In genomic region chr1:57406187-57407151, GRCm38 (mm10) we compare ENCODE assay signal across 8 mouse cellular contexts. TPM values are rescaled to one million over a fixed set of nuclear protein-coding genes. Genes with fewer than 3 reads are reported as not detected.
DNase-seq lines count a peak whose midpoint lies in the region; ATAC-seq and TF ChIP-seq lines count a peak whose summit lies in the region.

Gene Maip1 (plus strand): TSS chr1:57406328.
Gene Tyw5 (minus strand): TSS chr1:57407101.

- no peaks in the 10 kb centered on the region for H3K9me3 ChIP-seq in ES-E14 (ENCODE audit: control insufficient read depth, insufficient read depth, low read depth, low read length)
- no peaks in the 10 kb centered on the region for H3K9me3 ChIP-seq in forebrain, embryonic 15.5 days
- H3K9me3 ChIP-seq in neural tube, embryonic 15.5 days (replicated peaks), result no peaks in the 10 kb centered on the region

- peak within 1 kb of the TSS; percentile 73 for H3K4me2 ChIP-seq in forebrain, embryonic 15.5 days (replicated peaks)
- H3K4me2 ChIP-seq in neural tube, embryonic 15.5 days, result peak within 1 kb of the TSS; percentile 82

- in situ Hi-C loops in ES-E14 (cut with MboI; ENCODE audit: low sequenced_read_pairs in 2 of 2, unreplicated experiment in 2 of 2), result loop anchor here in 1 of 2 experiments (25.0 kb wide), 1 partner anchor 881 kb away; the partner anchor contains the start of gene Aox2

- intact Hi-C loops in heart, postnatal 25 days (cut with DNase I), result no loop called here

- under 1% methylated on average over 72 of the region's 72 CpGs for WGBS in forebrain, embryonic 15.5 days
- WGBS in lung, adult 2 months, result under 1% methylated on average over 72 of the region's 72 CpGs
- under 1% methylated on average over 72 of the region's 72 CpGs for WGBS in neural tube, embryonic 15.5 days

- H3K9ac ChIP-seq in ES-E14 (ENCODE audit: insufficient read depth, low read depth, low read length, poor library complexity, severe bottlenecking), result peak within 1 kb of the TSS; percentile 93
- peak within 1 kb of the TSS; percentile 90 for H3K9ac ChIP-seq in forebrain, embryonic 15.5 days (replicated peaks)
- peak within 1 kb of the TSS; percentile 86 for H3K9ac ChIP-seq in neural tube, embryonic 15.5 days (replicated peaks)

- H3K36me3 ChIP-seq in ES-E14 (ENCODE audit: control insufficient read depth, insufficient read depth, low read length, poor library complexity, severe bottlenecking), result no peaks in the 10 kb centered on the region; the same call in 1 of the 2 replicates
- H3K36me3 ChIP-seq in forebrain, embryonic 15.5 days, result no peaks in the 10 kb centered on the region
- H3K36me3 ChIP-seq in neural tube, embryonic 15.5 days, result no peaks in the 10 kb centered on the region

- peak within 1 kb of the TSS; percentile 90 for H3K27ac ChIP-seq in ES-E14 (ENCODE audit: insufficient read depth, low read depth, low read length, poor library complexity, severe bottlenecking)
- H3K27ac ChIP-seq in forebrain, embryonic 15.5 days (replicated peaks), result peak within 1 kb of the TSS; percentile 94
- H3K27ac ChIP-seq in layer of hippocampus, adult 2 months, result peak within 1 kb of the TSS; percentile 98
- H3K27ac ChIP-seq in neural tube, embryonic 15.5 days (replicated peaks), result peak within 1 kb of the TSS; percentile 96

- peak; percentile 58; the same call in 1 of the 2 replicates for TF ChIP-seq POLR2A in lung, adult 2 months (IDR thresholded peaks at IDR 0.05; ENCODE audit: borderline replicate concordance, extremely low read depth, low read depth, low read length)

- peak; percentile 77 for DNase-seq in ES-E14 (ENCODE audit: low read depth, low spot score)
- DNase-seq in cerebellum, adult 11 months, result peak; percentile 78
- DNase-seq in heart, postnatal 25 days (ENCODE audit: low spot score), result peak; percentile 67
- peak; percentile 76 to 79 for DNase-seq in layer of hippocampus, adult 2 months (ENCODE audit: low spot score in 2 of 2)
- DNase-seq in lung, adult 2 months, result peak; percentile 88
- peak; percentile 86 for DNase-seq in testis, postnatal 10 days (ENCODE audit: low spot score)

- ATAC-seq in forebrain, embryonic 15.5 days (replicated peaks), result peak; percentile 92
- ATAC-seq in neural tube, embryonic 15.5 days (ENCODE audit: low FRiP score), result peak; percentile 93

- no peaks in the 10 kb centered on the region for H3K27me3 ChIP-seq in forebrain, embryonic 15.5 days
- H3K27me3 ChIP-seq in neural tube, embryonic 15.5 days (replicated peaks), result no peaks in the 10 kb centered on the region

- peak within 1 kb of the TSS; percentile 85 to 91 for H3K4me3 ChIP-seq in ES-E14 (ENCODE audit: insufficient read depth in 1 of 2, low read depth in 1 of 2, low read length in 2 of 2, poor library complexity in 1 of 2, severe bottlenecking in 1 of 2)
- H3K4me3 ChIP-seq in forebrain, embryonic 15.5 days, result peak within 1 kb of the TSS; percentile 88
- peak within 1 kb of the TSS; percentile 78 for H3K4me3 ChIP-seq in layer of hippocampus, adult 2 months
- peak within 1 kb of the TSS; percentile 98 for H3K4me3 ChIP-seq in lung, adult 2 months (replicated peaks; ENCODE audit: extremely low read depth, low read depth, low read length)
- peak within 1 kb of the TSS; percentile 93 for H3K4me3 ChIP-seq in neural tube, embryonic 15.5 days (replicated peaks)

- no peaks in the 10 kb centered on the region for H3K4me1 ChIP-seq in ES-E14 (ENCODE audit: control insufficient read depth in 2 of 2, insufficient read depth in 2 of 2, low read length in 2 of 2, poor library complexity in 1 of 2)
- H3K4me1 ChIP-seq in forebrain, embryonic 15.5 days, result peaks cover 35% of the 10 kb centered on the region
- peaks cover 9% of the 10 kb centered on the region for H3K4me1 ChIP-seq in lung, adult 2 months (ENCODE audit: control insufficient read depth, insufficient read depth, low read length)
- peaks cover 35% of the 10 kb centered on the region for H3K4me1 ChIP-seq in neural tube, embryonic 15.5 days

- TF ChIP-seq CTCF in layer of hippocampus, adult 2 months (conservative IDR thresholded peaks at IDR 0.05), result peak; percentile 25; the same call in 1 of the 2 replicates
- no peak for TF ChIP-seq CTCF in lung, adult 2 months (IDR thresholded peaks at IDR 0.05; ENCODE audit: insufficient read depth, low read length)

TF ChIP-seq in ES-E14, 5 proteins besides CTCF, POLR2A, EP300 and RAD21:
- TF ChIP-seq CHD2 (IDR thresholded peaks at IDR 0.05; ENCODE audit: low read depth, low read length) (peak; percentile 74; the same call in 1 of the 2 replicates), ZNF384 (IDR thresholded peaks at IDR 0.05; ENCODE audit: low read depth, low read length) (no peak), HCFC1 (IDR thresholded peaks at IDR 0.05; ENCODE audit: borderline replicate concordance, insufficient read depth, low read length) (peak; percentile 75; the same call in 1 of the 2 replicates), ZC3H11A (IDR thresholded peaks at IDR 0.05; ENCODE audit: borderline replicate concordance, low read depth, low read length) (no peak), MAFK (IDR thresholded peaks at IDR 0.05; ENCODE audit: insufficient read depth, low read depth, low read length) (no peak)
TF ChIP-seq in ES-E14: peak in this region for 2.

RNA-seq across cellular contexts. Expression of gene Maip1, which starts in this region (rescaled TPM):
- 12.4 and 14.5 TPM in 2 replicates for total RNA-seq in ES-E14 (2012; rRNA removed)
- polyA plus RNA-seq in forebrain, embryonic 15.5 days (2015; fragmentation: Nextera tagmentation; extraction: Ambion mirVana), result 16.6 and 17.3 TPM in 2 replicates
- 10 to 100 TPM; 10.8 to 10.9 TPM for total RNA-seq in heart, postnatal 25 days (2021)
- 10 to 100 TPM; 12.1 to 12.5 TPM for total RNA-seq in layer of hippocampus, adult 2 months (2021)
- polyA plus RNA-seq in lung, adult 2 months (2012; rRNA removed), result 4.6 and 4.7 TPM in 2 replicates
- 17.5 and 18.1 TPM in 2 replicates for polyA plus RNA-seq in neural tube, embryonic 15.5 days (2015; fragmentation: Nextera tagmentation; extraction: Ambion mirVana)

RNA-seq across cellular contexts. Expression of gene Tyw5, which starts in this region (rescaled TPM):
- total RNA-seq in ES-E14 (2012; rRNA removed), result 23.1 and 25.5 TPM in 2 replicates
- polyA plus RNA-seq in forebrain, embryonic 15.5 days (2015; fragmentation: Nextera tagmentation; extraction: Ambion mirVana), result 23.4 and 23.6 TPM in 2 replicates
- 1 to 10 TPM; 5.4 to 5.5 TPM for total RNA-seq in heart, postnatal 25 days (2021)
- total RNA-seq in layer of hippocampus, adult 2 months (2021), result 10 to 100 TPM; 23.8 to 25.9 TPM
- 3.0 and 4.5 TPM in 2 replicates for polyA plus RNA-seq in lung, adult 2 months (2012; rRNA removed)
- polyA plus RNA-seq in neural tube, embryonic 15.5 days (2015; fragmentation: Nextera tagmentation; extraction: Ambion mirVana), result 26.0 and 33.2 TPM in 2 replicates

Comparison
In these comparisons a context has a peak if more than half of its experiments do, and no peak if none do; other contexts are left out.
1. Peak in every context shown above with its lines: DNase-seq, ATAC-seq, H3K4me3 ChIP-seq and H3K27ac ChIP-seq.